Mouse (Mus musculus) small intestine, adult 2 months (tissue): ENCODE data around the gene Gm45521.

Source experiments
- CTCF ChIP-seq: fragments of 200-500 bp; IDR thresholded peaks from 2 replicates; pipeline ENCODE4 v1.5.1; 2012; ENCODE audit warnings: low read depth, mild to moderate bottlenecking, control low read depth, inconsistent platforms, low read length, moderate library complexity, mixed read lengths; ENCODE audit not compliant: insufficient replicate concordance, insufficient read length; ENCODE audit errors: extremely low read depth
- POLR2A ChIP-seq: fragments of 200-500 bp; IDR thresholded peaks from 2 replicates; pipeline ENCODE4 v1.6.1; 2012; ENCODE audit warnings: low read depth, mild to moderate bottlenecking, control low read depth, inconsistent platforms, low read length, moderate library complexity

- TF ChIP-seq POLR2A = no peak
- no peak for TF ChIP-seq CTCF
Measured at GRCm38 (mm10) chr14:7989961-7990360, 32.9 kb downstream of the Gm45521 start.
